1 mouse cellular context compared by ENCODE assay signal in the genomic region with DNA sequence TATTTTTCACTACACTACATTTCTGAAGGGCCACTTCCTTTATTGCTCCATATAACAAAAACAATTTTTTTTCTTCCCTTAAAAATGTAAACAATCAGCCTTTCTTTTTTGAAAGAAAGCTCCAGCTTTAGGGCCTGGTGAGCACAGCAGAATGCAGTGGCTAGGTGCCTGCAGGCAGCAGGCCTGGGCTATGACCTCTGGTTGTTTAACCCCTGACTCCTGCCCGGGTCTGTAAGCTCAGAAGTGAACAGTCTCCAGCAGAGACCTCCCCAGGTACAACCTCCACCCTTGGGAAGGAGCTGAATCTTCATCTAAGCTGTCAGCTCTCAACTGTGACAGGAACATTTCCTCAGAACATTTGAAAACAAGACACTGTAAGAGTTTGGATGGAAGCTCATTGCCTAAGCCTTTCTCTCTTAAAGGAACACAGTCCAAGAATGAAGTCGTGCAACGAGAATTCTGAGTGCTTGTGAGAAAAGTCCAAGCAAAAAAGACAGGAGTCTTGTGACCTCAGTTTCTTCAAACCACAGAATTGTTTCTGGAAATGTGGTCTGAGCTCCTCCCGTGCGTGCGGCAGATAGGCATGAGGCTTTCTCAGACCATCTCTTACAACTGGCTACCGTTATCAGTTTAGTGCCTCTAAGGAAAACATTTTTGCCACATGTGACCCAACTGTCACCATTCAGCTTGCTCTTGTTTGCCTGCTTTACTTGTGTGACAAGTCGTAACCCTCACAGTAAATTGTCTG.
TF ChIP-seq lines count a peak whose summit lies in the region.

No protein-coding gene starts in this region.

TF ChIP-seq in MEL, 35 proteins besides CTCF, POLR2A, EP300 and RAD21 (continued from another document):
- TF ChIP-seq MYB (IDR thresholded peaks at IDR 0.05; ENCODE audit: low read depth, low read length) = peak; percentile 89
- TF ChIP-seq E2F4 (IDR thresholded peaks at IDR 0.05; ENCODE audit: borderline replicate concordance, low read depth, low read length) = no peak
- TF ChIP-seq BHLHE40 (IDR thresholded peaks at IDR 0.05; ENCODE audit: borderline replicate concordance, low read depth, low read length) = peak; percentile 95
- TF ChIP-seq NRF1 (IDR thresholded peaks at IDR 0.05; ENCODE audit: insufficient read depth, low read depth, low read length, poor library complexity, severe bottlenecking) = no peak
- TF ChIP-seq MAZ (IDR thresholded peaks at IDR 0.05; ENCODE audit: low read depth, low read length) = no peak
- peak; percentile 78 for TF ChIP-seq TCF12 (IDR thresholded peaks at IDR 0.05; ENCODE audit: low read depth, low read length)
- TF ChIP-seq JUND (IDR thresholded peaks at IDR 0.05; ENCODE audit: low read depth, low read length) = no peak
- no peak for TF ChIP-seq CHD1 (IDR thresholded peaks at IDR 0.05; ENCODE audit: low read depth, low read length)
- peak; percentile 83 for TF ChIP-seq MXI1 (IDR thresholded peaks at IDR 0.05; ENCODE audit: low read depth, low read length)
- TF ChIP-seq ZC3H11A (IDR thresholded peaks at IDR 0.05; ENCODE audit: low read depth, low read length) = no peak
- peak in 1 of 2 experiments; percentile 41; a peak in 1 of 4 replicates for TF ChIP-seq USF2 (IDR thresholded peaks at IDR 0.05; ENCODE audit: borderline replicate concordance in 1 of 2, insufficient read depth in 1 of 2, low read depth in 1 of 2, low read length in 2 of 2)
- TF ChIP-seq MAX (IDR thresholded peaks at IDR 0.05; ENCODE audit: low read length) = peak; percentile 77
- peak; percentile 65; the same call in 1 of the 2 replicates for TF ChIP-seq RCOR1 (IDR thresholded peaks at IDR 0.05; ENCODE audit: low read depth, low read length)
- TF ChIP-seq MEF2A (IDR thresholded peaks at IDR 0.05; ENCODE audit: extremely low read depth, insufficient replicate concordance, low read depth, low read length, poor library complexity, severe bottlenecking) = no peak
- peak; percentile 88 for TF ChIP-seq MYC (IDR thresholded peaks at IDR 0.05; ENCODE audit: low read depth, low read length)
- TF ChIP-seq CHD2 (IDR thresholded peaks at IDR 0.05; ENCODE audit: low read length) = no peak
- TF ChIP-seq GABPA (IDR thresholded peaks at IDR 0.05; ENCODE audit: low read depth, low read length) = no peak
- no peak for TF ChIP-seq ELF1 (IDR thresholded peaks at IDR 0.05; ENCODE audit: low read depth, low read length)
